Mouse (Mus musculus) lung, adult 2 months (tissue): ENCODE data around the gene Anks3.

ENCODE experiments used
- CTCF ChIP-seq: fragments of 200-500 bp; IDR thresholded peaks from 2 replicates; pipeline ENCODE4 v1.5.1; 2011; ENCODE audit warnings: mild to moderate bottlenecking, low read length, control low read depth; ENCODE audit not compliant: insufficient read depth
- POLR2A ChIP-seq: fragments of 200-500 bp; IDR thresholded peaks from 2 replicates; pipeline ENCODE4 v1.6.1; 2011; ENCODE audit warnings: low read depth, mild to moderate bottlenecking, control low read depth, low read length, borderline replicate concordance; ENCODE audit errors: extremely low read depth

DNA sequence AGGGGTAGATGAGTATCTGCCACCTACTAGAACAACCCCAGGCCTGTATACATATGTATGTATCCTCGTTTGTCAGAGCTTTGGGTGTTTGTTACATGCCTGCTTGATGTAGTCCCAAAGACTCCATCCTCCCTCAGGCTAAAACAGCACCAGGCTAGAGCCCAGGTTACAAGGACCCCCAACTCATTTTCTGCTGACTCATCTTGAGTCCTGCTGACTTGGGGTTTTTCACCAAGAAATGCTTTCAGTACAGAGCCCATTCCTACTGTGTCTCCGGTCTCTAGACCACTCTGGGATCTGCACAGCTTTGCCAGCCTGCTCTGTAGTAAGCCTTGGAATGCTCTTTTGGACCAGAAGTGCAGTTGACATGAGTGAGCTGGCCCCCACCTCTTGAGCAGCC, 47.4 kb downstream of the Anks3 start:
- TF ChIP-seq CTCF: no peak
- TF ChIP-seq POLR2A: no peak
